Mouse (Mus musculus): ENCODE measurements around the gene Man1c1. TPM values are rescaled to one million over a fixed set of nuclear protein-coding genes. Genes with fewer than 3 reads are reported as not detected.

The Man1c1 gene
- polyA plus RNA-seq (2017; shearing (Covaris generic)) = 1 to 10 TPM; 1.0 to 1.4 TPM

GRCm38 (mm10) chr4:134703835-134704546 is at the start of gene Man1c1:
Man1c1 (minus strand) TSS chr4:134704290.
- ATAC-seq = peak; percentile 95

GRCm38 (mm10) chr4:134753516-134754261 is 49.6 kb upstream of the Man1c1 start:
- no peak for ATAC-seq

GRCm38 (mm10) chr4:134752911-134753426 is 48.9 kb upstream of the Man1c1 start:
- ATAC-seq = no peak

GRCm38 (mm10) chr4:134751682-134752380 is 47.7 kb upstream of the Man1c1 start:
- peak; percentile 41 for ATAC-seq

GRCm38 (mm10) chr4:134750825-134751224 is 46.7 kb upstream of the Man1c1 start:
- peak; percentile 5 for ATAC-seq

- peak; percentile 84 for ATAC-seq
Observed at GRCm38 (mm10) chr4:134750263-134750662, 46.2 kb upstream of the Man1c1 start.

- ATAC-seq = peak; percentile 6
Observed at GRCm38 (mm10) chr4:134749301-134750030, 45.4 kb upstream of the Man1c1 start.

GRCm38 (mm10) chr4:134745900-134746661 is 42.0 kb upstream of the Man1c1 start:
- ATAC-seq = no peak

- ATAC-seq = no peak
Observed at GRCm38 (mm10) chr4:134743881-134744633, 40.0 kb upstream of the Man1c1 start.

GRCm38 (mm10) chr4:134741949-134742348 is 37.9 kb upstream of the Man1c1 start:
- ATAC-seq = no peak

GRCm38 (mm10) chr4:134740186-134740585 is 36.1 kb upstream of the Man1c1 start:
- no peak for ATAC-seq

GRCm38 (mm10) chr4:134739530-134739929 is 35.4 kb upstream of the Man1c1 start:
- no peak for ATAC-seq

- no peak for ATAC-seq
Observed at GRCm38 (mm10) chr4:134737365-134737910, 33.3 kb upstream of the Man1c1 start.

GRCm38 (mm10) chr4:134736147-134736546 is 32.1 kb upstream of the Man1c1 start:
- ATAC-seq = no peak

- ATAC-seq = peak; percentile 79
Observed at GRCm38 (mm10) chr4:134734629-134735081, 30.6 kb upstream of the Man1c1 start.

GRCm38 (mm10) chr4:134734038-134734628 is 30.0 kb upstream of the Man1c1 start:
- ATAC-seq = peak; percentile 50

GRCm38 (mm10) chr4:134733371-134733770 is 29.3 kb upstream of the Man1c1 start:
- no peak for ATAC-seq

GRCm38 (mm10) chr4:134730106-134730505 is 26.0 kb upstream of the Man1c1 start:
- no peak for ATAC-seq

GRCm38 (mm10) chr4:134725735-134726345 is 21.8 kb upstream of the Man1c1 start:
- no peak for ATAC-seq

Measured in CD4-positive, CD25-positive, alpha-beta regulatory T cell, adult 4 months (primary cell).